Mouse (Mus musculus) cerebellum, adult 2 months (tissue): ENCODE results near the gene Dact3. TPM values are rescaled to one million over a fixed set of nuclear protein-coding genes. Genes with fewer than 3 reads are reported as not detected.

ENCODE experiments used
- DNase-seq, 2 experiments: peaks; one replicate each; pipeline ENCODE4 v3.0.0; 2021
- H3K27ac ChIP-seq: fragments of 200-500 bp; 2 replicates; pipeline ENCODE4 v1.5.1; 2012; ENCODE audit warnings: low read length, control low read depth, inconsistent platforms; ENCODE audit not compliant: insufficient read depth
- H3K27me3 ChIP-seq: fragments of 200-500 bp; 2 replicates; pipeline ENCODE4 v1.6.1; 2012; ENCODE audit warnings: inconsistent platforms, mild to moderate bottlenecking, low read length, moderate library complexity; ENCODE audit not compliant: control insufficient read depth, insufficient read depth
- H3K4me1 ChIP-seq: fragments of 200-500 bp; 2 replicates; pipeline ENCODE4 v1.6.1; 2011; ENCODE audit warnings: low read length; ENCODE audit not compliant: control insufficient read depth, insufficient read depth
- H3K4me3 ChIP-seq: fragments of 200-500 bp; replicated peaks from 2 replicates; pipeline ENCODE3; 2011; ENCODE audit warnings: mild to moderate bottlenecking, low read depth, low read length, control low read depth; ENCODE audit not compliant: insufficient read depth
- CTCF ChIP-seq: fragments of 200-500 bp; IDR thresholded peaks from 2 replicates; pipeline ENCODE4 v1.5.1; 2011; ENCODE audit warnings: low read depth, mild to moderate bottlenecking, control low read depth, low read length, moderate library complexity, borderline replicate concordance; ENCODE audit not compliant: insufficient read depth
- POLR2A ChIP-seq: fragments of 200-500 bp; IDR thresholded peaks from 2 replicates; pipeline ENCODE4 v1.6.1; 2011; ENCODE audit warnings: low read length, control low read depth, borderline replicate concordance; ENCODE audit not compliant: insufficient read depth
- WGBS: fragments of 180-500 bp; shearing (Covaris S2); methylation state at CpG from one replicate; pipeline ENCODE4 v1.1.7; 2018; 5-methylcytosine and 5-hydroxymethylcytosine counted together
- polyA plus RNA-seq: library from polyadenylated mRNA; depleted of rRNA; stranded (reverse); fragments of >200 nt; gene quantifications from 2 replicates; pipeline ENCODE4 v1.2.3, GENCODE M21; 2012

Dact3 gene
- polyA plus RNA-seq, 1 experiment = 68.2 TPM

DNA sequence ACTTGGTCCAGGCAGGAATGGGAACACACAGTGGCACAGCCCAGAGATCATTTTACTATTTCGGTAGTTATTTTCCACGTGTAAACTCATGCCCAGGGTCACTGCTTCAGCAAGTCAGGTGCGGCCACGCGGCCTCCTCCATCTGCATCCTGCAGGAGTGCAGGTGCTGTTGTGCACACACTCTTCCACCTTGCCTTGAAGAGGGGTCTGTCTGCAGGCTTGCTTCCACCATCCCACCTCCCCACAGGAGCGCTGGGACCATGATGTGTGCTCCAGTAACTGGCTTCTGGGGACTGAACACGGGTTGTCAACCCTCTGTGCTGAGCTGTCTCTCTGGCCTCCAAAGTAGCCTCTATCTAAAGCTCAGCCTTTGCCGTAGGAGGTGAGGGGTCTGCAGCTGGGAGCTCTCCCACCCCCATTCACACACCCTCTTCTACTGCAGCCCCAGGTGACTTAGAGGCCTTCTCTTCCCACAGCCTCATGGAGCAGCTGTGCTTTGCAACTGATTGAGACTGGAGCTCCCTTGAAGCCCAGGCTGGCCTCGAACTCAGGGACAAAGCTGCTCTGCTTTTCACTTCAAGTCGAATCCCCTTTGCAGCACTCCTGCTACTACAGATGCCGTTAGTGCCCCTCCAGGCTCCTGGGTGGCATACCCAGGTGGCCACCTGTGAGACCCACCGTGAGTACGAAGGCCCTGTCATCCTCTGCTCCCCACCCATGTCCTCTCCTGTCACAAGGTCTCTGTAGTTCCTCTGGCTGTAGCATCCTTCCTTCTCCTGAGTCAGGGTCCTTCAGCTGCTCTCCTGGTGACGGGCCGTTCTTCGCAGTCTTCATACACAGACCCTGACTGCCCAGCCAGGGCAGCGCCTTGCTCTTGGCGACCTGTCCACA, 39.6 kb downstream of the Dact3 start:
- DNase-seq = peak in 1 of 2 experiments; percentile 34
- WGBS = 77% methylated on average over 18 of the region's 18 CpGs
- TF ChIP-seq POLR2A (no peak), CTCF (no peak)
- no peak overlapping the region for H3K27ac ChIP-seq
- H3K4me3 ChIP-seq = no peak overlapping the region
- H3K4me1 ChIP-seq = peaks cover 42% of the 10 kb centered on the region
- no peaks in the 10 kb centered on the region for H3K27me3 ChIP-seq

DNA sequence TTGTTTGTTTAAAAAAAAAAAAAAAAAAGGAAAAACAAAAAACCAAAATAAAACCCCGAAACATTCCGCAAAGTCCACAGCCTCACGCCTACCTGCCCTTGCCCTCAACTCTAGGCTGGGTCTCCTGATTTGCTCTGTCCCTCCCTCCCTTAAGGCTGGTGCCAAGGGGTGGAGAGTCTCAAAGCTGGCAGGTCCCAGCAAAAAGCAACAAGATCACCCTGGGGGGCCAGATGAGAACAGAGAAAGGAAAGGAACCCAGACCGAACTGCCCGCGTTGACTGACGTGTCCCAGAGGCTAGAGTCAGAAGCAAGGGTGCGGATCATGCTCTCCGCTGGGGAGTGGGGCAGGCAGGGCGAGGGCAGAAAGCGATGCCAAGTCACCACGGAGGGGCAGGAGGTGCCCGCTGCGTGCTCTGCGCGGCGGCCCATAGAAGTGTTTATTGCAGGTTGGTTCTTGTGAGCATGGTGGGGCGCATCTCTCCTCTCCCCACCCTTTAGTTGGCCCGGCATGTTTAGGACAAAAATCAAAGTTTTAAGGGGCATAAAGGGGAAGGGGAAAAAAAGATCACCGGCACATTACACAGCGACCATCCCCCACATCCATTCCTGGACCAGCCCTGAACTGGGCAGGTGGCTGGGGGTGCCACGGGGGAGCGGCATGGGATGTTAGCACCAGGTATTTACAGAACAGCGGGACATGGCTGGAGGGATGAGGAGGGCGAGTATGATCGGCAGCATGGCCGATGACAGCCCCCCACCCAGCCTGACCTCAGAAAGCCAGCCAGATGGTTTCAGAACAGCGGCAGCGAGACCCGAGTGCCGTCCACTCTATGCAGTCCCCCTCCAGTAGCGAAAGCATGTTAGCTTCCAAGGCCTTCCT, 40.6 kb downstream of the Dact3 start:
- 37% methylated on average over 32 of the region's 32 CpGs for WGBS
- no peak for TF ChIP-seq CTCF
- TF ChIP-seq POLR2A = no peak

DNA sequence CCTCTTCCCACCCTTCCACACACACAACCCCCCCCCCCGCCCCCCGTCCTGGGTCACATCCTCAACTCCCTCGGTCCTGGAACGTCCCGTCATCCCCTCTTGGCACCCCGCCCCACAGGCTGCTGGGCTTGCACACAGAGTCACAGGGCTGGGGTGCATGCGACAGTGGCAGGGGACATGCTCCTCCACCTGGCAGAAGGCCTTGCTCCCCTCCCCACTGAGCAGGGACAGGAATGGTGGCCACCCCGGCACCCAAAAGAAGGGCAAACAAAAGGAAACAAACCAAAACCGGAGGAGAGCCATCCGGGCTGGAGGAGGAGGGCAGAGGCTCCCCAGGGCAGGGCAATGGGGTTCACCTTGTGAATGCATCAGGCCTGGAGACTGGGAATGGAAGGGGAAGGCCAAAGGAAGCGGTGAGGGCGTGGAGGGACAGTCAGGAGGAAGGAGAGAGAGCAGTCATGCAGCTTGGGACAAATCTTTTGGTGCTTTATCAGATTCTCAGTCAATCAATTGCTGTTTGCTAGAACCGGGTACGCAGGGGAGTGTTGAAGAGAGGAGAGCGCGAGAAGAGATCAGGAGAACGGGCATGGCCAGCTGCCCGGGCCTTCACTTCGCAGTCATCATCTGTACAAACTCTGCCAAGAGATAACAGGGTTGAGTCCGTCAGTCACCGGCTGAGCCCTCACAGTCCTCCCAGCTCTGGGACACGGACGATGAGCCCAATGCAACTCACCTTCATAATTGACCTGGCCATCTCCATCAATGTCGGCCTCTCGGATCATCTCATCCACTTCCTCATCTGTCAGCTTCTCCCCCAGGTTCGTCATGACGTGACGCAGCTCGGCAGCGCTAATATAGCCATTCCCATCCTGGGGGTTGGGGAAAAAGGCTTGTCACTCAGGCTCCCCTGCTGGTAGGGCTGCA, 41.5 kb downstream of the Dact3 start:
- no peak for TF ChIP-seq CTCF
- H3K27me3 ChIP-seq = no peaks in the 10 kb centered on the region
- peaks cover 46% of the 10 kb centered on the region for H3K4me1 ChIP-seq
- no peak overlapping the region for H3K4me3 ChIP-seq
- peak; percentile 55 to 62 for DNase-seq
- no peak overlapping the region for H3K27ac ChIP-seq
- WGBS = 45% methylated on average over 30 of the region's 30 CpGs

More for the DNA sequence above, 40.6 kb downstream of the Dact3 start:
- Histone ChIP-seq H3K4me1 (peaks cover 46% of the 10 kb centered on the region), H3K27me3 (no peaks in the 10 kb centered on the region), H3K4me3 (no peak overlapping the region), H3K27ac (no peak overlapping the region)
- peak; percentile 45 to 58 for DNase-seq

DNA sequence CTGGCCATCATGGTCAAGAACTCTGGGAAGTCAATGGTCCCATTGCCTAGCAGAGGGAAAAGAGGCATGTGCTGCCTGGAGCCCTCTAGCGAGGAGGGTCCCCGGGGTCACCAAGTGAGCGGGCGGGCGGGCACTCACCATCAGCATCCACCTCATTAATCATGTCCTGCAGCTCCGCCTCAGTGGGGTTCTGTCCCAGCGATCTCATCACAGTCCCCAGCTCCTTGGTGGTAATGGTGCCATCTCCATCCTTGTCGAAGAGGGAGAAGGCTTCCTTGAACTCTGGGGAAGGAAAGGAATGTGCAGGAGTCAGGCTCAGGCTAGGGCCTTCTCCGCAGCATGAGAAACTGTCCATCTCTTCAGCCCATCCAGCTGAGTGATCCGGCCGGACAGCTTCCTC, 42.3 kb downstream of the Dact3 start:
- Histone ChIP-seq H3K4me3 (no peak overlapping the region), H3K4me1 (peaks cover 46% of the 10 kb centered on the region), H3K27ac (0 out of 2 replicates have a peak overlapping the region, but pooled peaks have one; percentile 25), H3K27me3 (no peaks in the 10 kb centered on the region)
- TF ChIP-seq POLR2A (no peak), CTCF (no peak)
- peak in 1 of 2 experiments; percentile 33 for DNase-seq
- 38% methylated on average over 11 of the region's 11 CpGs for WGBS

DNA sequence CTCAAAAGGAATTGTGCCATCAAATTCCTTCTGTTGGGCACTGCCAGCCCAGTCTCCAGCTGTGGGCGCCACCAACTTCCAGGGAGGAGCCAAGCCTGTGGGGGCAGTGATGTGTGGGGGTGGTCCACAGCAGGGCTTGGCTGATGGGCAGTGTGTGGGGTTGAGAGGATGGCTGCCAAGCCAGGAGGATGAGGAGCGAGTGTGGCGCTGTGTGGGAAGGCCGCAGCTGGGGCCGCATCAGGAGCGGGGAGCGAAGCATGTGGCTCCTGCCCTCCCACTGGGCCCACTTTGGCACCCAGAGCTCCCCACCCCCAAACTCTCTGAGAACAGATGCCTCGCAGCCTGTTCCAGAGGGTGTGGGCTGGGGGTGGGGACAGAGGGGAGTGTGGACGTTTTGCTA, 42.9 kb downstream of the Dact3 start:
- peak; percentile 46 to 49 for DNase-seq
- 4% methylated on average over 9 of the region's 9 CpGs for WGBS
- Histone ChIP-seq H3K27ac (peak overlapping the region; percentile 25; the same call in 1 of the 2 replicates), H3K4me3 (no peak overlapping the region), H3K27me3 (no peaks in the 10 kb centered on the region), H3K4me1 (peaks cover 46% of the 10 kb centered on the region)
- TF ChIP-seq POLR2A (no peak), CTCF (no peak)

DNA sequence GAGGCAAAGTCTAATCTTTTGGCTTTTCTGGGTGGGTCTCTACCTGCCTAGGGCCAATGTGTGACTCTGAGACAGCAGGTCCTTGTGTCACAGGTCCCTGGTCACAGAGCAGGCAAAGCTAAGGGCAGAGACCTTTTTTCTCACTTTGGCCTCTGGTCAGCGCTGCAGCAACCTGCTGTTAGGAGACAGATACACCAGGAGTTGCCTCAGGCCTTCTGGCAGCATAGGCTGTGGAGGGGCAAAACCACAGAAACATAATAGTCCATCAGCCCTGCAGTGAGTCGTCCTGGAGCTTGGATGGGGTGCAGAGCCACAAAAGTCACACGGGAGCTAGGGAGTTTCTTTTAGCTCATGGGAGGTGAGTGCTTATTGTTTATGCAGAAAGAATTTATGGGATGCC, 43.6 kb downstream of the Dact3 start:
- TF ChIP-seq CTCF = no peak
- no peak for TF ChIP-seq POLR2A
- H3K27me3 ChIP-seq = no peaks in the 10 kb centered on the region
- no peak overlapping the region for H3K27ac ChIP-seq
- no peak overlapping the region for H3K4me3 ChIP-seq
- WGBS = 14% methylated on average over 3 of the region's 3 CpGs
- peak in 1 of 2 experiments; percentile 44 for DNase-seq
- peaks cover 46% of the 10 kb centered on the region for H3K4me1 ChIP-seq

DNA sequence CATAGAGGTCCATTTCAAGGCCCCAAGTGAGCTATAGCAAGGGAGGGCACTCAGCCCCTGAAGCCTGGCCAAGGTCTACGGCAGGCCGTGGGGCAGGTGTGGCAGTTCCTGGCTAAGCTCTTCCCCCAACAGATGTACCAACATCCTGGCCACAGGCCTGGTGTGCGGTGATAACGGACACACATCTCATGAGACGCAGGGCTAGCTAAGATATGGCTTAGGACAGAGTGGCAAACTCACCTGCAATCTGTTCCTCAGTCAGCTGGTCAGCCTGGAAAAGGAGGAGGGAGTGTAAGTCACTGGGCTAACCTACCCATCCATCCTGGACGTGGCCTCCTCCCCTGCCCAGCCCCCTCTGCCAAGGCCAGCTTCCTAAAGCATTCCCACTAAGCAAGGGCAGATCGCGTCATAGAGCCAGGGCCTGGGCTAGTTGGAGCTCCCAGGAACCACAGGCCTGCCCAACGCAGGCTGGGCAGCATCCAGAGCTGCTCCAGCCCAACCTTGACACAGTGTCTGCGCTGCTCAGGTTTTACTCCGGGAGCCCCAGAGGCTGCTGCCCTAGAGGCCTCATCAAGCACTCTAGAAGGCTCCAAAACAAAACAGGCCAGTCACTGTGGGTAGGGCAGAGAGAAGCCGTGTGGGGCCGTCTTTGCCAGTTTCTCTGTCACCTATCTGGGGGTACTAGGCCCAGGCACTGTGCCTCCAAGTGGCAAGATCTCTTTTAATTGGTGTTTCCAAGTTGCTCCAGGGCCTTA, 44.5 kb downstream of the Dact3 start:
- peak overlapping the region; percentile 34 for H3K4me3 ChIP-seq
- peak overlapping the region; percentile 16 for H3K27ac ChIP-seq
- TF ChIP-seq CTCF (no peak), POLR2A (no peak)
- DNase-seq = peak; percentile 46 to 55
- H3K4me1 ChIP-seq = peaks cover 46% of the 10 kb centered on the region
- H3K27me3 ChIP-seq = no peaks in the 10 kb centered on the region
- WGBS = 6% methylated on average over 13 of the region's 13 CpGs
